Mouse (Mus musculus) neural tube, embryonic 13.5 days (tissue): ENCODE data around the gene Galp. TPM values are rescaled to one million over a fixed set of nuclear protein-coding genes. Genes with fewer than 3 reads are reported as not detected.

Experiments used
- ATAC-seq: fragments of 200-750 bp; cut with Nextera tagmentation; 2 replicates; pipeline ENCODE4 v1.8.0; 2017; ENCODE audit warnings: low read depth, mild to moderate bottlenecking, moderate TSS enrichment, moderate library complexity
- H3K27ac ChIP-seq: fragments of 300-500 bp; sonication (generic); replicated peaks from 2 replicates; pipeline ENCODE4 v1.5.1; 2015; ENCODE audit warnings: moderate library complexity, mild to moderate bottlenecking, inconsistent platforms
- H3K27me3 ChIP-seq: fragments of 300-500 bp; sonication (generic); 2 replicates; pipeline ENCODE4 v1.6.1; 2015; ENCODE audit warnings: mild to moderate bottlenecking, inconsistent platforms
- H3K36me3 ChIP-seq: fragments of 300-500 bp; sonication (generic); 2 replicates; pipeline ENCODE4 v1.6.1; 2015; ENCODE audit warnings: mild to moderate bottlenecking, inconsistent platforms
- H3K4me1 ChIP-seq: fragments of 300-500 bp; sonication (generic); replicated peaks from 2 replicates; pipeline ENCODE4 v1.6.1; 2015; ENCODE audit warnings: inconsistent platforms
- H3K4me2 ChIP-seq: fragments of 300-500 bp; sonication (generic); 2 replicates; pipeline ENCODE4 v1.6.1; 2015; ENCODE audit warnings: inconsistent platforms, mild to moderate bottlenecking, moderate library complexity
- H3K4me3 ChIP-seq: fragments of 300-500 bp; sonication (generic); 2 replicates; pipeline ENCODE4 v1.5.1; 2015; ENCODE audit warnings: mild to moderate bottlenecking, inconsistent platforms
- H3K9ac ChIP-seq: fragments of 300-500 bp; sonication (generic); 2 replicates; pipeline ENCODE4 v1.6.1; 2015; ENCODE audit warnings: moderate library complexity, mild to moderate bottlenecking, inconsistent platforms
- H3K9me3 ChIP-seq: fragments of 300-500 bp; sonication (generic); 2 replicates; pipeline ENCODE4 v1.6.1; 2016; ENCODE audit warnings: inconsistent platforms
- WGBS: fragments of 180-500 bp; shearing (Covaris S2); methylation state at CpG from one replicate; pipeline ENCODE4 v1.1.7; 2015; 5-methylcytosine and 5-hydroxymethylcytosine counted together
- polyA plus RNA-seq: library from polyadenylated mRNA; unstranded; fragments of >200 nt; fragmentation: Nextera tagmentation; extraction: Ambion mirVana; gene quantifications from 2 replicates; pipeline ENCODE4 v1.2.1, GENCODE M21; 2015

Gene Galp
- polyA plus RNA-seq, 1 experiment from 2014 or later: not detected

- H3K27ac ChIP-seq: no peak overlapping the region
- ATAC-seq: no peak
- no peak overlapping the region for H3K9ac ChIP-seq
- H3K4me1 ChIP-seq: no peaks in the 10 kb centered on the region
- H3K36me3 ChIP-seq: no peaks in the 10 kb centered on the region
- WGBS: 68% methylated on average over 8 of the region's 8 CpGs
- no peak overlapping the region for H3K4me2 ChIP-seq
- no peak overlapping the region for H3K4me3 ChIP-seq
- no peaks in the 10 kb centered on the region for H3K27me3 ChIP-seq
- H3K9me3 ChIP-seq: no peaks in the 10 kb centered on the region; the same call in 1 of the 2 replicates
Observed at GRCm38 (mm10) chr7:6265695-6266094, 68.8 kb downstream of the Galp start.

Other genes starting within 250 kb of the Galp start
- not detected in 2 replicates for gene Vmn1r65, start 186.1 kb upstream of the Galp start, polyA plus RNA-seq
- not detected in 2 replicates for gene Nlrp4c, start 151.9 kb upstream of the Galp start, polyA plus RNA-seq
- 23.0 and 23.7 TPM in 2 replicates for gene Zfp787, start 41.1 kb upstream of the Galp start, polyA plus RNA-seq
- 71.4 and 81.0 TPM in 2 replicates for gene Zfp444, start 24.9 kb upstream of the Galp start, polyA plus RNA-seq
- gene Zscan5b, start 25.2 kb downstream of the Galp start, polyA plus RNA-seq: not detected in 2 replicates
- not detected in 2 replicates for gene Epp13, start 55.6 kb downstream of the Galp start, polyA plus RNA-seq
- 17.7 and 17.8 TPM in 2 replicates for gene Zfp667, start 89.5 kb downstream of the Galp start, polyA plus RNA-seq
- 10.4 and 14.0 TPM in 2 replicates for gene Zfp583, start 134.2 kb downstream of the Galp start, polyA plus RNA-seq
- gene Gm3854, start 146.7 kb downstream of the Galp start, polyA plus RNA-seq: 6.7 and 7.4 TPM in 2 replicates
- 3.5 and 4.5 TPM in 2 replicates for gene Zfp78, start 166.2 kb downstream of the Galp start, polyA plus RNA-seq
- 12.0 and 15.1 TPM in 2 replicates for gene Zfp28, start 186.2 kb downstream of the Galp start, polyA plus RNA-seq
- gene Smim17, start 201.6 kb downstream of the Galp start, polyA plus RNA-seq: 2.8 and 3.2 TPM in 2 replicates
- not detected in 2 replicates for gene Gm20715, start 213.2 kb downstream of the Galp start, polyA plus RNA-seq
- gene Olfr1344, start 241.6 kb downstream of the Galp start, polyA plus RNA-seq: 0.10 TPM in 1 of 2 replicates, not detected in the other